In the genomic region with DNA sequence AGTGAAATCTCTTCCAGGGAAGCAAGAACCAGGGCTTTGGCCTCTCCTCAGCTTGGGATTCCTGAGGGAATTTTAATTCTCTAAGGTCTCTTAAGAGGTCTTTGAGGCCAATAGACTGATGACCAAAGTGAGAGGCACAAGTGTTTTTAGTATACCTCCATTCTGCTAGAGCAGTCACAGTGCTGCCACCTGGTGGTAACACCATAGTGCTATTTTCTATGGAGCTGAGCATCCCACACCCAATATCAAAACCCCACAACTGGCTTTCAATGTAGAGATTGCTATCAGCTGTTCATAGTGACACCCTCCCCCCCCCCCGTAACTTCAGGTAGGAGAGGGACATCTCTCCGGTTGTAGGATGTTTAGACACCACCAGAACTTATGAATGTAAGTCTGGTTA, we compare ENCODE assay signal across 9 mouse cellular contexts. TPM values are rescaled to one million over a fixed set of nuclear protein-coding genes. Genes with fewer than 3 reads are reported as not detected.
DNase-seq lines count a peak whose midpoint lies in the region; ATAC-seq and TF ChIP-seq lines count a peak whose summit lies in the region.
"Had no signal": no experiment of that assay in that cellular context is flagged by ENCODE, and none has a peak within 500 bp of the region (broad histone marks: within the 10 kb centered on the region; RNA-seq: fewer than 3 reads in every experiment).

No protein-coding gene starts in this region.

- no peak overlapping the region for H3K4me3 ChIP-seq in hindbrain, embryonic 14.5 days (replicated peaks; ENCODE audit: low read length)
- H3K4me3 ChIP-seq in hindbrain, embryonic 16.5 days (ENCODE audit: low read length): no peak overlapping the region
- H3K4me3 ChIP-seq in left cerebral cortex, adult 2 months: no peak overlapping the region
- H3K4me3 ChIP-seq in stomach, postnatal 0 days (ENCODE audit: low read depth, low read length): no peak overlapping the region
- H3K4me3 ChIP-seq: embryonic facial prominence, embryonic 13.5 days had no signal

- no peak for ATAC-seq in hindbrain, embryonic 14.5 days (ENCODE audit: low FRiP score)
- ATAC-seq in hindbrain, embryonic 16.5 days: no peak
- ATAC-seq in stomach, postnatal 0 days (ENCODE audit: low FRiP score, low TSS enrichment): 0 out of 2 replicates have a peak, but pooled peaks have one; percentile 12

- no peaks in the 10 kb centered on the region for H3K9me3 ChIP-seq in hindbrain, embryonic 14.5 days (ENCODE audit: control insufficient read depth, low read length)
- no peaks in the 10 kb centered on the region for H3K9me3 ChIP-seq in hindbrain, embryonic 16.5 days (ENCODE audit: control insufficient read depth, low read length)
- no peaks in the 10 kb centered on the region for H3K9me3 ChIP-seq in stomach, postnatal 0 days (ENCODE audit: control insufficient read depth, low read length)
- H3K9me3 ChIP-seq: embryonic facial prominence, embryonic 13.5 days had no signal

- WGBS in hindbrain, embryonic 14.5 days: 13% methylated on average over 2 of the region's 2 CpGs
- WGBS in hindbrain, embryonic 16.5 days: 12% methylated on average over 2 of the region's 2 CpGs
- 10% methylated on average over 2 of the region's 2 CpGs for WGBS in stomach, postnatal 0 days

- H3K27me3 ChIP-seq in hindbrain, embryonic 14.5 days (ENCODE audit: control insufficient read depth, insufficient read depth, low read length): no peaks in the 10 kb centered on the region
- no peaks in the 10 kb centered on the region for H3K27me3 ChIP-seq in hindbrain, embryonic 16.5 days (replicated peaks; ENCODE audit: control insufficient read depth, insufficient read depth, low read length)
- H3K27me3 ChIP-seq in stomach, postnatal 0 days (ENCODE audit: control insufficient read depth, insufficient read depth, low read length): no peaks in the 10 kb centered on the region

- no peak overlapping the region for H3K9ac ChIP-seq in hindbrain, embryonic 14.5 days
- H3K9ac ChIP-seq in hindbrain, embryonic 16.5 days (ENCODE audit: low read depth, low read length): no peak overlapping the region
- no peak overlapping the region for H3K9ac ChIP-seq in stomach, postnatal 0 days (ENCODE audit: low read length)
- H3K9ac ChIP-seq: embryonic facial prominence, embryonic 13.5 days had no signal

- DNase-seq in hindbrain, embryonic 14.5 days (ENCODE audit: low spot score): peak; percentile 81
- peak; percentile 85 for DNase-seq in adrenal gland, postnatal 10 days
- peak; percentile 88 for DNase-seq in embryo, embryonic 11 days
- peak; percentile 72 to 82 for DNase-seq in heart, postnatal 36 days
- DNase-seq in left cerebral cortex, adult 2 months (ENCODE audit: extremely low spot score in 1 of 2, low spot score in 2 of 2): peak; percentile 71 to 77
- peak; percentile 88 for DNase-seq in naive thymus-derived CD4-positive, alpha-beta T cell, adult 2 months (ENCODE audit: low read depth)
- peak; percentile 77 for DNase-seq in stomach, postnatal 0 days (ENCODE audit: low spot score)

- H3K27ac ChIP-seq in hindbrain, embryonic 14.5 days: no peak overlapping the region
- no peak overlapping the region for H3K27ac ChIP-seq in hindbrain, embryonic 16.5 days (ENCODE audit: low read depth, low read length)
- no peak overlapping the region for H3K27ac ChIP-seq in left cerebral cortex, adult 2 months
- H3K27ac ChIP-seq in stomach, postnatal 0 days (replicated peaks): no peak overlapping the region
- H3K27ac ChIP-seq: embryonic facial prominence, embryonic 13.5 days had no signal

- intact Hi-C loops in heart, postnatal 36 days (cut with DNase I): loop anchor here (2.0 kb wide), 3 partner anchors 29 to 133 kb away; partner anchors contain the start of genes Rnf39, Znrd1 and Znrd1as
- intact Hi-C loops in left cerebral cortex, adult 2 months (cut with DNase I): loop anchor here (2.0 kb wide), 2 partner anchors 21 to 81 kb away; no protein-coding TSS in a partner anchor

- TF ChIP-seq CTCF in left cerebral cortex, adult 2 months (IDR thresholded peaks at IDR 0.05): peak; percentile 88
- TF ChIP-seq CTCF in stomach, postnatal 0 days (IDR thresholded peaks at IDR 0.05; ENCODE audit: low read depth): peak; percentile 85

- no peak for TF ChIP-seq EP300 in stomach, postnatal 0 days (optimal IDR thresholded peaks at IDR 0.05)

- H3K36me3 ChIP-seq in hindbrain, embryonic 14.5 days (replicated peaks; ENCODE audit: control insufficient read depth, insufficient read depth): no peaks in the 10 kb centered on the region
- no peaks in the 10 kb centered on the region for H3K36me3 ChIP-seq in hindbrain, embryonic 16.5 days (ENCODE audit: control insufficient read depth, insufficient read depth, low read length)
- H3K36me3 ChIP-seq in stomach, postnatal 0 days (ENCODE audit: control insufficient read depth, insufficient read depth, low read length): no peaks in the 10 kb centered on the region
- H3K36me3 ChIP-seq: embryonic facial prominence, embryonic 13.5 days had no signal

- no peak overlapping the region for H3K4me2 ChIP-seq in hindbrain, embryonic 14.5 days (replicated peaks)
- no peak overlapping the region for H3K4me2 ChIP-seq in hindbrain, embryonic 16.5 days (ENCODE audit: low read length)
- H3K4me2 ChIP-seq in stomach, postnatal 0 days (replicated peaks; ENCODE audit: low read depth): no peak overlapping the region
- H3K4me2 ChIP-seq: embryonic facial prominence, embryonic 13.5 days had no signal

- no peaks in the 10 kb centered on the region for H3K4me1 ChIP-seq in hindbrain, embryonic 14.5 days (replicated peaks; ENCODE audit: control insufficient read depth, insufficient read depth, low read length)
- no peaks in the 10 kb centered on the region for H3K4me1 ChIP-seq in hindbrain, embryonic 16.5 days (ENCODE audit: control insufficient read depth, insufficient read depth, low read depth, low read length)
- no peaks in the 10 kb centered on the region for H3K4me1 ChIP-seq in stomach, postnatal 0 days (replicated peaks; ENCODE audit: control insufficient read depth, insufficient read depth)
- H3K4me1 ChIP-seq: embryonic facial prominence, embryonic 13.5 days had no signal

RNA-seq across cellular contexts. Expression of gene Trim31, which starts 16.2 kb away (rescaled TPM):
- not detected in 2 replicates for polyA plus RNA-seq in hindbrain, embryonic 14.5 days (2014; fragmentation: Nextera tagmentation; extraction: Ambion mirVana)
- polyA plus RNA-seq in hindbrain, embryonic 16.5 days (2015; fragmentation: Nextera tagmentation; extraction: Ambion mirVana): not detected in 2 replicates
- total RNA-seq in adrenal gland, postnatal 10 days (2021): not detected
- not detected for total RNA-seq in heart, postnatal 36 days (2021)
- total RNA-seq in left cerebral cortex, adult 2 months (2021): not detected
- 1.4 and 1.8 TPM in 2 replicates for polyA plus RNA-seq in stomach, postnatal 0 days (2015; fragmentation: Nextera tagmentation; extraction: Ambion mirVana)
- polyA plus RNA-seq: embryonic facial prominence, embryonic 13.5 days had no signal

RNA-seq across cellular contexts. Expression of gene Trim40, which starts 24.2 kb away (rescaled TPM):
- polyA plus RNA-seq in hindbrain, embryonic 14.5 days (2014; fragmentation: Nextera tagmentation; extraction: Ambion mirVana): not detected in 2 replicates
- 0.08 TPM in 1 of 2 replicates, not detected in the other for polyA plus RNA-seq in hindbrain, embryonic 16.5 days (2015; fragmentation: Nextera tagmentation; extraction: Ambion mirVana)
- not detected for total RNA-seq in adrenal gland, postnatal 10 days (2021)
- not detected for total RNA-seq in heart, postnatal 36 days (2021)
- not detected for total RNA-seq in left cerebral cortex, adult 2 months (2021)
- 0.80 and 1.0 TPM in 2 replicates for polyA plus RNA-seq in stomach, postnatal 0 days (2015; fragmentation: Nextera tagmentation; extraction: Ambion mirVana)
- polyA plus RNA-seq: embryonic facial prominence, embryonic 13.5 days had no signal

RNA-seq across cellular contexts. Expression of gene Rnf39, which starts 28.6 kb away (rescaled TPM):
- polyA plus RNA-seq in hindbrain, embryonic 14.5 days (2014; fragmentation: Nextera tagmentation; extraction: Ambion mirVana): 0.90 and 1.3 TPM in 2 replicates
- 1.6 and 2.6 TPM in 2 replicates for polyA plus RNA-seq in hindbrain, embryonic 16.5 days (2015; fragmentation: Nextera tagmentation; extraction: Ambion mirVana)
- under 1 TPM in 1 of 2 experiments, not detected in 1; 0.33 TPM for total RNA-seq in adrenal gland, postnatal 10 days (2021)
- total RNA-seq in heart, postnatal 36 days (2021): under 1 TPM; 0.76 to 0.92 TPM
- 10 to 100 TPM in 1 of 2 experiments, 1 to 10 TPM in 1; 8.2 to 12.5 TPM for total RNA-seq in left cerebral cortex, adult 2 months (2021)
- polyA plus RNA-seq in stomach, postnatal 0 days (2015; fragmentation: Nextera tagmentation; extraction: Ambion mirVana): 48.9 and 53.1 TPM in 2 replicates

RNA-seq across cellular contexts. Expression of gene Ppp1r11, which starts 37.4 kb away (rescaled TPM):
- polyA plus RNA-seq in hindbrain, embryonic 14.5 days (2014; fragmentation: Nextera tagmentation; extraction: Ambion mirVana): 170 and 191 TPM in 2 replicates
- 156 and 165 TPM in 2 replicates for polyA plus RNA-seq in hindbrain, embryonic 16.5 days (2015; fragmentation: Nextera tagmentation; extraction: Ambion mirVana)
- total RNA-seq in adrenal gland, postnatal 10 days (2021): 10 to 100 TPM; 58.5 to 62.7 TPM
- total RNA-seq in heart, postnatal 36 days (2021): 10 to 100 TPM; 95.1 to 96.8 TPM
- 100 to 1,000 TPM; 132 to 146 TPM for total RNA-seq in left cerebral cortex, adult 2 months (2021)
- polyA plus RNA-seq in stomach, postnatal 0 days (2015; fragmentation: Nextera tagmentation; extraction: Ambion mirVana): 77.9 and 79.7 TPM in 2 replicates

RNA-seq across cellular contexts. Expression of gene Znrd1, which starts 44.3 kb away (rescaled TPM):
- polyA plus RNA-seq in hindbrain, embryonic 14.5 days (2014; fragmentation: Nextera tagmentation; extraction: Ambion mirVana): 50.4 and 55.7 TPM in 2 replicates
- 48.8 and 51.7 TPM in 2 replicates for polyA plus RNA-seq in hindbrain, embryonic 16.5 days (2015; fragmentation: Nextera tagmentation; extraction: Ambion mirVana)
- 10 to 100 TPM; 34.5 to 40.5 TPM for total RNA-seq in adrenal gland, postnatal 10 days (2021)
- 10 to 100 TPM; 24.1 to 27.6 TPM for total RNA-seq in heart, postnatal 36 days (2021)
- total RNA-seq in left cerebral cortex, adult 2 months (2021): 10 to 100 TPM; 30.6 to 31.6 TPM
- polyA plus RNA-seq in stomach, postnatal 0 days (2015; fragmentation: Nextera tagmentation; extraction: Ambion mirVana): 49.4 and 58.6 TPM in 2 replicates

Comparison
In these comparisons a context has a peak if more than half of its experiments do, and no peak if none do; other contexts are left out.
1. RNA of gene Rnf39, which starts 28.6 kb away (total RNA-seq): 8.2 to 12.5 TPM in left cerebral cortex, adult 2 months; 0.76 to 0.92 TPM in heart, postnatal 36 days and 0.33 TPM in adrenal gland, postnatal 10 days; every median in the first group is over 4 times any median in the second.
2. Peak in every context shown above with its lines, with median percentiles within 50 percentile points of each other: DNase-seq.